Mouse (Mus musculus) retina, embryonic 14.5 days (tissue): ENCODE data around the gene Zfp282.
"Not testable (repeated sequence)": the region's sequence is repeated elsewhere in the genome, so short reads cannot be mapped to it uniquely, and the experiment has no call there.

Source experiments
- DNase-seq: peaks from one replicate; pipeline ENCODE4 v3.0.0-alpha.2; 2015; ENCODE audit warnings: low spot score

Zfp282 gene

DNA sequence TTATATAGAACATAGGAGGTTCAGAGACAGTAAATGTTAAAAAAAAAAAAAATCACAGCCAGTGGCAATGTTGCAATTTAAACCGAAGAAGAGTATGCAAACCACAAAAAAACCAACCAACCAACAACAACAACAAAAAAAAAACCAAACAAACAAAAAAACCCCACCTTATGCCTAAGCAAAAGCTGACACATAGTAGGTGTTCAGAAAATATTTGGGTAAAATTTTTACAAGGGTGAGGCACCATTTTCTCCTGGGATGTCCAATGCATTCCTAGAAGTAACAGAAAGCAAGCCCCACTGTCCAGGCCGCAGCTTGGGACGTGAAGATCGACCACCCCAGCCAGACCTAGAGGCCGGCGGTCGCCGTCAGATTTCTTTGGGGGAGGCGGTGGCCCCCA lies at the start of gene Zfp282:
TSS of gene Zfp282 (plus strand) at position 147 of the 400 bp plus-strand sequence.
- no peak for DNase-seq

DNA sequence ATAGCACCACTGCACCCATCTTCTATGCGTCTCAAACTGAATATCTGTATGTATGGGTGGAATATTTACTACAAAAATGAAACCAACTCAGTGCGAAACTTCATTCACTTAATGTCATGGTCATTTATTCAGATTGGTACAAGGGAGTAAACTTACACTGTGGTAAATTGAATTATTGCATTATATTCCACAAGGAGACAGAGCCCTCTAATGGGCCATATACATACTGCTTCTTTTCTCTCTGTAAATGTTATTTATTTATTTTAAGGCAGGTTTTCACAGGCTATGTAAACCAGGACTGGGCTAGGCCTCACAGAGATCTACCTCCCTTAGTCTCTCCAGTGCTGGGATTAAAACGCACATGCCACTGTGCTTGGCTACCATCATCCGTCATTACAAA lies 49.5 kb upstream of the Zfp282 start:
- DNase-seq, result no peak

GRCm38 (mm10) chr6:47828950-47829349 lies 48.1 kb upstream of the Zfp282 start:
- DNase-seq, result peak; percentile 64

DNA sequence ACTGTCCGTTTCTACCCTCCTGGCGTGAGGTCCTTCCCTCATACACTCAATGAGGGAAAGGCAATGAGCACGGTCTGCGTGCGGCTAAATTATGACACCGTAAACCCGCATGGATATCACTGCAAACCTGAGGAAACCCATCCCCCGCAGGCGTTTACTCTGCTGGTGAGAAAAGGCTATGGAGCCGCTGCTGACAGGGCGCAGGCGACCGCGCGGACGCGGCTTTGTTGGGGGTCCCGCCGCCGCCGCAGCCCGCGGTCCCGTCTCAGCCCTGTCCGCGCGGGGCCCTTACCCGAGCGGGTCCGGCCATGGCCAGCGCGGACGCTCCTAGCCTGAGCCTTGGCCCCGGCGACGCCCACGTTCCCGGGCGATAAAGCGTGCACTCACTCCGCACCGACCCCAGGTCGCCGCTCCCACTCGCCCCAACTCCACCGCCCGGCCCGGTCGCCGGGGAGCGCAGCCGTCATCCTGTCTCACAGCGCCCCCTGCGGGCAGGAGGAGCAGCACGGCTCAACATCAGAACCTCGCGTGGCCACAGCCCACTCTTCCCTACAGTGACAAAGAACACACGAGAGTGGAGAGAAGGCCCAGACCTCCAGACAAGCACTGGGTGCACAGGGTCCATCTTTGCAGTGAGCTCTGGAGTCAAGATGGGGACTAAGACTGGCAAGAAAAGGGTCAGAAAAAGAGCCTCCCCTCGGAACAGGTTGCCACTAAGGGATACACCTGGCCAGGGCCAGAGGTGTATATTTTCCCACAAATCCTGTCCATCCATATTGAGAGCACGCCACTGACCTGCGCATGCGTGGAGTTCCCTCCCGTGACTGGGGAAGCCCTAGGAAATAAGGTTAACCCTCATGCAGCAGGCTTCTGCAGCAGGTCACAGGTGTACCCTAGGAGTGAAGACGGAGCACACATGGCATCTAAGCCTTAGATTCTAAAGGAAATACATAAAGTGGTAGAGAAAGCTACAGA lies 46.6 kb upstream of the Zfp282 start, which contains the start of gene Zfp786:
TSS of gene Zfp786 (minus strand) at position 764 of the 975 bp plus-strand sequence.
- DNase-seq, result peak; percentile 94

DNA sequence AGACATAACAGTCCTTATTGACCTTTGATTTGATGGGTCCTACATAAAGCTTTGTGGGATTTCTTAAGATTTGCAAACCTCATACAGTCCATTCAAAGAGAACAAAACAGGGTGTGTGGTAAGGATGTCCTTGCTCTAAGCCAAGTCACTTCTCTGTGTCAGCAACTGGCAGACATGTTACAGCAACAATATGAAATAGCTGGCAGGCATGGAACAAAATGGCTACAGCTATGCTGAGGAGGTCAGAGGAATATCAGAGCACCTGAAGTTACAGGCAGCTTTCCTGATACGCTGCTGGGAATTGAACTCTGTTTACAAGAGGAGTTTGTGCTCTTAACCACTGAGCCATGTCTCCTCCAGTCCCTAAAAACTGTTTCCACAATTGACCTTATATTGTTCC lies 44.8 kb upstream of the Zfp282 start:
- no peak for DNase-seq

DNA sequence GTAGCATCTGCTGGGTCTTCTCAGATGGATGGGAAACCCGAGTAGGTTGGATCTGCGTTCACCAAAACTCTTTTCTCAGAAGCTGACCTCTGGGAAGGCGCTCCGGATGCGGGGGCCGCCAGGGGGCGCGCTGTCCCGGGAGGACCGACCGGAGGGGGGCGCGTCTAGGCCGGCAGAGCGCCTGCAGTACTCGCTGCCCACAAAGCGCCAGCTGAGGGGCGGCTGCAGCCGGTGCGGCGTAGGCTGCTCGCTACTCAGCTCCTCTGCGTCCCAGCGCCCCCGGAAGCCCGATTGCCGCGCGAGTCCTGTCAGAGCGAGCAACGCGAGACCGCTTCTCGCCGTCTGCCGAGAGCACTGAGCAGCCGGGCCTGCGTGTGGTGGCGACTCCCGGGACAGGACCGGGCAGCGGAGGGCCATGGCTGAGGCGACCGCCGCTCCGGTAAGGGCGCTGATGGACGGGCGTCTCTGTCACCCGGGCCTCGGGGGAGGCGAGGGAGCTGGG lies 41.5 kb upstream of the Zfp282 start, which contains the start of gene Zfp398:
TSS of gene Zfp398 (plus strand) at position 180 of the 502 bp plus-strand sequence.
- DNase-seq, result peak; percentile 96

- peak; percentile 70 for DNase-seq
Observed at GRCm38 (mm10) chr6:47835984-47836521, 41.0 kb upstream of the Zfp282 start.

DNA sequence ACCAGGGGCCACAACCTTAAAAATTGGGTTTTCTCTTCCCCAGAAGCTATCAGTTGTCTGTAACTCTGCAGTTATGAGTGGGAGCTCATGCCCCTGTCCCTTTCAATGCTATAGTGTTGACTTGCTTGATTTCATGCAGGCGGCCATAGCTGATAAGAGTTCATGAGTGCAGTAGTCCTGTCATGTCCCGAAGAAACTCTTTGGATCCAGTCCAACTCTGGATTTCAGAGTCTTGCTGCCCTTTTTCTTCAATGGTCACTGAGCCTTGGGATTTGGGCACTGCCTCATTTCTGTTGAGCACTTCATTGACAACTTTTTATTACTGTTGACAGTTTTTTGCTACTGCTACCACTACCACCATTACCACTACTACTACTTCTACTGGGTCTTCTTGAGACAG lies 39.4 kb upstream of the Zfp282 start:
- DNase-seq, result no peak

GRCm38 (mm10) chr6:47841077-47841476 lies 35.9 kb upstream of the Zfp282 start:
- DNase-seq, result no peak

DNA sequence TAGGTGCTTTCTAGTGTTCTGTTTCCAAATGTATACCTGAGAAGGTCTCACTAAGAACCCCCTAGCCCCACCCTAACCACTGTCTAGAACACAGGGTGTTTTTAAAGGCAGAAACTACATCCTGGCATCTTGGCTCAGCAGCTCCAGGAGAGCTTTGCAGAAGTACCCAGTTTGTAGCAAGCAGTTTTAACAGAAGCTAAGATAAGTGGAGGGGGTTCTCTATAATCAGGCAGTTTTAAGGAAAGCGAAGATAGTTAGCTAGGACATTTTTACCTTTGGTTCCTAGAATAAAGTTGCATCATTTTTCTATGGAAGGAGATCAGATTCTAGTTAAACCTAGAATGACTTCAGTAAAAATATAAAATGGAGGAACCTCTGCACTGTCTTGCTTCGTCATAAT lies 35.2 kb upstream of the Zfp282 start:
- no peak for DNase-seq

DNA sequence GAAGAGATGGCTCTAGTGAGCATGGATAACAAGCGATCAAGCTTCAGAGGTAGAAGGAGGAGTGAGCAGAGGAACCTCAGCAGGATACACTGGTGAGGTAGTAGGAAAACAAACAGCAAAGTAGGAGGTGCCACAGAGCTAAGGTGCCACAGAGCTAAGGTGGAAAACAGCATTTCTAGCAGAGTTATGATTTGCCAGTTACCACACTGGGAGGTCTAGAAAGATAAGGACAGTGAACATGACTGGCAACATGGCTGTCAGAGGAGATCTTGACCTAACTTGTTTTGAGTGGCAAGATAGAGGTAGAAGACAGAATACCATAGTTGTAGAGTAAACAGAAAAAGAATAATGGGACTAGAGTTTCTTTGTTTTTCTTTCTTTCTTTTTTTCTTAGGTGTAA lies 34.7 kb upstream of the Zfp282 start:
- no peak for DNase-seq

- DNase-seq, result no peak
Observed at GRCm38 (mm10) chr6:47845779-47846178, 31.2 kb upstream of the Zfp282 start.

- no peak for DNase-seq
Observed at GRCm38 (mm10) chr6:47857241-47857640, 19.8 kb upstream of the Zfp282 start.

DNA sequence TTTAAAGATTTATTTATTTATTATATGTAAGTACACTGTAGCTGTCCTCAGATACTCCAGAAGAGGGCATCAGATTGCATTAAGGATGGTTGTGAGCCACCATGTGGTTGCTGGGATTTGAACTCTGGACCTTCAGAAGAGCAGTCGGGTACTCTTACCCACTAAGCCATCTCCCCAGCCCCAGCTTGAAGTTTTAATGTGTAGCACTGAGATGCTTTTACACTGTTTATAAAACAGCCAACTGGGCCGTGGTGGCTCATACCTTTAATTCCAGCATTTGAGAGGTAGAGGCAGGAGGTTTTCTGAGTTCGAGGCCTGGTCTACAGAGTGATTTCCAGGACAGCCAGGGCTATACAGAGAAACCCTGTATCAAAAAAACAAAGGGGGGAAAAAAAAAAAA lies 19.3 kb upstream of the Zfp282 start:
- DNase-seq, result not testable (repeated sequence)

DNA sequence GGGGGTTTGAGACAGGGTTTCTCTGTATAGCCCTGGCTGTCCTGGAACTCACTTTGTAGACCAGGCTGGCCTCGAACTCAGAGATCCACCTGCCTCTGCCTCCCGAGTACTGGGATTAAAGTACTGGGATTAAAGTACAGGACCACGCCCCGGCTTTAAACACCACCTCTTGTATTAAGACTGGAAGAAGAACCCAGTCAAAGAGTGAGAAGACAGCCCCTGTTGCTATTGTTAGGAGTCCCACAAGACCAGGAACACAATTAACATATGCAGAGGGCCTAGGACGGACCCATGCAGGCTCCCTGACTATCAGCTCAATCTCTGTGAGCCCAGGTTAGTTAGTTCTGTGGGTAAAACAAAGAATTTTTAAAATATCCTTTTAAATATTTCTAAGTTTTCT lies 4.7 kb upstream of the Zfp282 start:
- no peak for DNase-seq

GRCm38 (mm10) chr6:47877461-47878132 lies 593 bp downstream of the Zfp282 start:
- peak; percentile 92 for DNase-seq

DNA sequence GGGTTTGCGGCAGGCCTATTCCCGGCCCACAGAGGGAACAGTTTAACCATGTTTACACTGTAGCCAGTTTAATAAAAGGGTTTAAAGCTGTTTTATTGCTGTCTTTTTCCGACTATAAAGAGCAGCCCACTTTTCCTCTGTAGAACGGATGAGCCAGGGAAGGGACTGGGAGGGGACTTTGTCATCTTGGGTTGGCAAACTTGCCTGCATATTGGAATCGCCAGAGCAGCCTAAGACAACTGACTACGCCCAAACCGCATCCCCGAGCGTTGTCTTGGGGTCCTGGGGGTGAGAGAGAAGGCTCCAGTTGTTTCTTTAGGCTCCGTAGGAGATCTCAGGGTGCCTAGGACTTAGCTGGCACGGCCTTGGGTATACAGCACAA lies 1.1 kb downstream of the Zfp282 start:
- no peak for DNase-seq

DNA sequence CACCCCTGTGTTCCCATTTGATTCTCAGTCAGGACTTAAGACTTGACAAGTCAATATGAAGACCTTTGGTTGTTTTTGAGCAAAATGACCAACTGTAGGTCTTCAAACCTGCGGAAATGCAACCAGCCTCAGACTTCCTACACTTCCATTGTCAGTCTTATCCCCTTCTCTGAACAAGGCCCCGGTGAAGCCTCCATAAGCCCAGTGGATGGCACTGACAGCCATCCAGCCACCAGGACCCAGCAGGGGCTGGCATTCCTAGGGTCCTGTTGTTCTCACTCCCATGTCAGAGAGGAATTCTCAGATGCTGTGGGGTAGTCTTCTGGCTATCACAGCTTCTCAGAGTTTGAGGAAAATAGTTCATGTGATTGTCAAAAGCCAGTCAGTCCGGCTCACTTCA lies 1.6 kb downstream of the Zfp282 start:
- no peak for DNase-seq

DNA sequence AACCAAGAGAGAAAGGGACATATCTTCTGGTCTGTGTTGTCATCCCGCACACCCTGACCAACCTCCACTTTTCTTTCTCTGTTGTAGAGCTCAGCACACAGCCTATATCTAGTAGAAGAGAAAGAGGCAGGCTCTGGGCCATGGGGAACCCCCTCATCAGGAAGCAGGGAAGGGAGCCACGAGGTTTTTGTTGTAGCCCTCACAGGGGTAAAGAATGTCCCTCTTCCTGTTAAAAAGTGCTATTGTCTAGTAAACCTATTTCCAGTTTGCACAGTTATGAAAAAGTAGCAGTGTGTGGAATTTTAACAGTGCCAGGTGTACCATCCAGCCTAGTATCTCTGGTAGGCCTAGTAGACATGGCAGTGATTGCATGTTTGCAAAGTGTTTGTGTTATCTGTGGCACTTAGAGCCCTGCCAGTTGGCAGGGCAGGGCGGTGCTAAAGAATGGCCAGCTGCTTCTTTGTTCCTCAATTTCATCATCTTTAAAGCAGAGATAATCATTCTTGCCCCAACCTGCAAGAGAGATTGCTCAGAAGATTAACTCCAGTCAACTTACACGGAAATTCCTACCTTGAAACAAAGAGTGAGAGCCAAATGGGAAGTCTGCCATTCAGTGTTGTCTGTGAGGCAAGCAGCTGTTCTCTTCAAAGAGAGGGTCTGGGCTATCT lies 2.2 kb downstream of the Zfp282 start:
- DNase-seq, result no peak

DNA sequence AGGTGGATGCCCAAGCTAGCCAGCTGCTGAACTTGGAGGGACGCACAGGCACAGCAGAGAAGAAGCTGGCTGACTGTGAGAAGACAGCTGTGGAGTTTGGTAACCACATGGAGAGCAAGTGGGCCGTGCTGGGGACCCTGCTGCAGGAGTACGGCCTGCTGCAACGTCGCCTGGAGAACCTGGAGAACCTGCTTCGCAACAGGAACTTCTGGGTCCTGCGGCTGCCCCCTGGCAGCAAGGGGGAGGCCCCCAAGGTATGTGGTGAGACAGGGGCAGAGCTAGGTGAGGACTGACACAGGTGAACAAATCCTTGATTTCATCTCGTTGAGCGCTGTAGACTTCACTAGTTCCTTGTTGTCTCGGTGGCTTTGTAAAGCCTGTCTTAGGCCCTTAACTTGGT lies 3.2 kb downstream of the Zfp282 start:
- DNase-seq, result no peak

DNA sequence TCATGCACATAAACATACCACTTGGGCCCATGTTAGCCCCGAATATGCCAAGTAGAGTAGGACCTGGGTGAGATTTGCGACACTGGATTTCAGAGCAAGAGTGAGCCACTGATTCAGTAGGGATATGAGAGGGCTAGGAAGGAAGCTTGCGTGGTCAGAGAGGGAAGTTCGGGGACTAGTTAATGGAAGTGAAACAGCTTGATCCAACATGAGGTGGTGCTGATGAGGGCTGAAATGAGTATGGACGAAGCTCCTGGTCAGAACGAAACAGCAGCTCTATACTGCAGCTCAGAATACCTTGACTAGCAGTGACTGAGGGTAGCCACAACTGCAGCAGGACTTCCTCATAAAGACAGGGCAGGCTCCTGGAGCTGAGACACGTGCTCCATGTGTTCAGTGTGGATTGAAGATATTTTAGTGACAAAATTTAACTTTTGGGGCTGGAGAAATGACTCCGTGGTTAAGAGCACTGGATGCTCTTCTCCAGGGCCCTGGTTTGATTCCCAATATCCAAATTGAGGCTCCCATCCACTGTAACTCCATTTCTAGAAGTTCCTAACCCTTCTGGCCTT lies 11.9 kb downstream of the Zfp282 start:
- DNase-seq, result no peak

- DNase-seq, result no peak
Observed at GRCm38 (mm10) chr6:47899416-47899815, 22.4 kb downstream of the Zfp282 start.
